Mouse (Mus musculus): ENCODE data around the gene Tle3. TPM values are rescaled to one million over a fixed set of nuclear protein-coding genes. Genes with fewer than 3 reads are reported as not detected.

Gene Tle3
- total RNA-seq, 2 experiments from 2014 or later, result 53.1 to 57.2 TPM

GRCm38 (mm10) chr9:61384101-61384500 is 11.9 kb downstream of the Tle3 start:
- Histone ChIP-seq H3K4me3 (no peak overlapping the region), H3K27ac (no peak overlapping the region)
- DNase-seq (ENCODE audit: low spot score in 2 of 2), result no peak
- no peak for TF ChIP-seq CTCF (conservative IDR thresholded peaks at IDR 0.05)

- Histone ChIP-seq H3K27ac (no peak overlapping the region), H3K4me3 (no peak overlapping the region)
- DNase-seq (ENCODE audit: low spot score in 2 of 2), result no peak
- TF ChIP-seq CTCF (conservative IDR thresholded peaks at IDR 0.05), result no peak
Observed at GRCm38 (mm10) chr9:61384646-61385443, 12.7 kb downstream of the Tle3 start.

GRCm38 (mm10) chr9:61385753-61386152 is 13.6 kb downstream of the Tle3 start:
- Histone ChIP-seq H3K27ac (no peak overlapping the region), H3K4me3 (no peak overlapping the region)
- no peak for DNase-seq (ENCODE audit: low spot score in 2 of 2)
- no peak for TF ChIP-seq CTCF (conservative IDR thresholded peaks at IDR 0.05)

GRCm38 (mm10) chr9:61386314-61386713 is 14.1 kb downstream of the Tle3 start:
- no peak overlapping the region for H3K4me3 ChIP-seq
- no peak for TF ChIP-seq CTCF (conservative IDR thresholded peaks at IDR 0.05)
- H3K27ac ChIP-seq, result no peak overlapping the region
- no peak for DNase-seq (ENCODE audit: low spot score in 2 of 2)

DNA sequence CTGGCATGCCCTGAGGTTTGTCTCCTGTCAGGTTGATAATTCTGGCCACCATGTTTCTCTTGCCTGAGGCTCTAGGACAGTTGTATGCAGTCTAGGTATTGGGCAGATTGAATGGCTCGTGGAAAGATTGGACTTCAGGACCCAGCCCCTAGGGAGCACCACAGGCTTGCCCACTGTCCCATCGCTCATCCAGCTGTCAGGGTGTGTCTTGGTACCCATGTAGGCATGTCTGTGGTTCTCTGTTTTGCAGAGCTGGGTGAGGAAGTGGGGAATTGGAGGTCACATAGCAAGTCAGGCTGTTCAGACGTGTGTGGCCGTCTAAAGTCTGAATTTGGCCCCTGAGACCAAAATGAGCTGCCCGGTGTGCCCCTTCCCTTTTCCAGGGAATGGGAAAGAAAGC is 15.6 kb downstream of the Tle3 start:
- no peak for DNase-seq (ENCODE audit: low spot score in 2 of 2)
- no peak overlapping the region for H3K4me3 ChIP-seq
- TF ChIP-seq CTCF (conservative IDR thresholded peaks at IDR 0.05), result no peak
- no peak overlapping the region for H3K27ac ChIP-seq

- no peak for TF ChIP-seq CTCF (conservative IDR thresholded peaks at IDR 0.05)
- Histone ChIP-seq H3K4me3 (no peak overlapping the region), H3K27ac (no peak overlapping the region)
- no peak for DNase-seq (ENCODE audit: low spot score in 2 of 2)
Observed at GRCm38 (mm10) chr9:61388214-61388613, 16.0 kb downstream of the Tle3 start.

DNA sequence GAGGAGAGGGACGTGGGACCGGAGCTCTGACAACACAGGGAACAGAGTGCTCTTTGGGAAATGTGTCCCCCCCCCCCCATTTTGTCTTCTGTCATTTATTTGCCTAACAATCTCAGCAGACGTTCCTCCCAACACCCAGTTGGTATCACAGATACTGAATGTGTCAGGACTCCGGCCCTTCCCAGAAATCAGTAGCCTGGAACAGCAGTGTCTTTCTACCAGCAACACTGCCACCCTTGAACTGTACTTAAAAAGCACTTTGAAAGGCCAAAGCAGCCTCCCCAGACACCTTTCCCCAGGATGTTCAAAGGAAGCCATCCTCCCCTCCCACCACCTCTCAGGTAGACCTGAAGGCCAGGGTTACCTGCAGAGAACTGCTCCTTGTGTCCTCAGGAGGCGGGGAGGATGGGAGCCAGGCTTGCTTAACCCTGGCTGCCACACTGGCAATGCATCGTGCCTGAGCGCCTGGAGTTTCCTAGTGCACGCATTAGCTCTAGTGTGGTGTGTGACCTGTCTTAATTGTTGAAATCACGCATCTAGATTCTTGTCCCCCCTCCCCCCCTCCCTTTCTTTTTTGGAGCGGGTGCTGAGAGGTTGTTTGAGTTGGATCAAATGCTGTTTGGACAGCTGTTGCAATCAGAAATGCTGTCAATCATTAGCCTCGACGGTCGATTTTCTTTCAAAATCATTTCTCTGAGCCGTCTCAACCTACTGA is 16.7 kb downstream of the Tle3 start:
- no peak for DNase-seq (ENCODE audit: low spot score in 2 of 2)
- H3K4me3 ChIP-seq, result no peak overlapping the region
- TF ChIP-seq CTCF (conservative IDR thresholded peaks at IDR 0.05), result no peak
- no peak overlapping the region for H3K27ac ChIP-seq

- Histone ChIP-seq H3K27ac (no peak overlapping the region), H3K4me3 (no peak overlapping the region)
- TF ChIP-seq CTCF (conservative IDR thresholded peaks at IDR 0.05), result no peak
- DNase-seq (ENCODE audit: low spot score in 2 of 2), result no peak
Observed at GRCm38 (mm10) chr9:61389404-61389701, 17.2 kb downstream of the Tle3 start.

DNA sequence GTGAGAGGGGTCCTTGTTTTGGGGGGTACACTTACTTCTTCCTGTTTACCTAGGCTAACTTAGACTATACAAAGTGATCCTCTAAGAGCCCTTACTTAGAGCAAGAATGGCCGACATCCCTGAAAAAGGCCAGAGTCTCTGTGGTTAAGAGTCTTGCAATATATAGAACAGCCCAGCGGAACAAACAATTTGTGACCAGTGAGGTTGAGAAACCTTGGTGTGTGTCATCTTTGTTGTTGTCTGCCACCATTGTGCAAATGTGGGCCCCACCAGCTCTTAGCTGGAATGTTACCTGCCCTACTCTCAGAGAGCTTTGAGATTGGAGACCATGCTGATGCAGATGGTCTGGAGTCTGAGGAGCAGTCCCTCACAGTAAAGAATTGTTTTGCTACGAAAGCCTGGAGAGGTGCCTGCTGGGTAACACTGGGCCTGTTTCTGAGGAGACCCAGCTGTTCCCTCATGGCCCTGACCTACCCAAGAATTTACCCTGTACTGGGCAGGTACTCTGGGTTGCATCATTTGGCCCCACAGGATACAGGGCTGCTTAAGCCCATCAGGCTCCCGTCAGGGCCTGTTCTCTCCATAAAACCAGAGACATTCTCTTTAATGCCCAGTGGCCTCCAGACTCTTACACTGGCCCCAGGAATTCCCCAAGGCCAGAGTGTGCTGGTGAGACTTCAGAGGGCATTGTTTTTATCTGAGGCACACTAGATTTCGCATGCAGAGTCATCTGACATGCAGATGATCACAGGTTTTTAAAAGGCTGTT is 19.6 kb downstream of the Tle3 start:
- no peak for TF ChIP-seq CTCF (conservative IDR thresholded peaks at IDR 0.05)
- H3K4me3 ChIP-seq, result no peak overlapping the region
- no peak for DNase-seq (ENCODE audit: low spot score in 2 of 2)
- no peak overlapping the region for H3K27ac ChIP-seq

DNA sequence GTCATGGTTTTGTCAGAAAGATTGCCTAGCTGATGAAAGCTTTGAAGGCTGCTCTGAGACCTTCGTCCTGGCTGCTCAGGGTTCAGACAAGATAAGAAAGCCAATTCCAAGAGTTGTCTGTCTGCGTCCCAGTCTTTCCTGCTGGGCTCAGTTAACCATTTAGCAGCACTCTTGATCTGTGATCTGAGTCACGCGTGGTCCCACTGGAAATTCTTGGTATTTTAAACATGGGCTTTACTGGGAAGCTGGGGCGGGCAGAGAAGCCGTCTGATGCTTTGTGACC is 20.1 kb downstream of the Tle3 start:
- Histone ChIP-seq H3K27ac (no peak overlapping the region), H3K4me3 (no peak overlapping the region)
- no peak for TF ChIP-seq CTCF (conservative IDR thresholded peaks at IDR 0.05)
- no peak for DNase-seq (ENCODE audit: low spot score in 2 of 2)

- H3K27ac ChIP-seq, result no peak overlapping the region
- no peak for TF ChIP-seq CTCF (conservative IDR thresholded peaks at IDR 0.05)
- no peak overlapping the region for H3K4me3 ChIP-seq
- no peak for DNase-seq (ENCODE audit: low spot score in 2 of 2)
Observed at GRCm38 (mm10) chr9:61393161-61393560, 21.0 kb downstream of the Tle3 start.

- Histone ChIP-seq H3K4me3 (no peak overlapping the region), H3K27ac (no peak overlapping the region)
- DNase-seq (ENCODE audit: low spot score in 2 of 2), result no peak
- TF ChIP-seq CTCF (conservative IDR thresholded peaks at IDR 0.05), result no peak
Observed at GRCm38 (mm10) chr9:61393847-61394246, 21.7 kb downstream of the Tle3 start.

- DNase-seq (ENCODE audit: low spot score in 2 of 2), result no peak
- H3K4me3 ChIP-seq, result no peak overlapping the region
- no peak overlapping the region for H3K27ac ChIP-seq
- no peak for TF ChIP-seq CTCF (conservative IDR thresholded peaks at IDR 0.05)
Observed at GRCm38 (mm10) chr9:61395071-61395470, 22.9 kb downstream of the Tle3 start.
